Mouse (Mus musculus) inflammation-experienced regulatory T-cells (primary cell): Measurements from ENCODE around the gene Ctsh. TPM values are rescaled to one million over a fixed set of nuclear protein-coding genes. Genes with fewer than 3 reads are reported as not detected.

ENCODE experiments used
- polyA plus RNA-seq, 2 experiments: library from polyadenylated mRNA; unstranded; fragments of 100-300 nt; shearing (Covaris generic); gene quantifications; one replicate each; pipeline ENCODE4 v1.2.1; 2017

Gene Ctsh
- polyA plus RNA-seq, result 10 to 100 TPM in 1 of 2 experiments, 1 to 10 TPM in 1; 9.0 to 16.6 TPM

DNA sequence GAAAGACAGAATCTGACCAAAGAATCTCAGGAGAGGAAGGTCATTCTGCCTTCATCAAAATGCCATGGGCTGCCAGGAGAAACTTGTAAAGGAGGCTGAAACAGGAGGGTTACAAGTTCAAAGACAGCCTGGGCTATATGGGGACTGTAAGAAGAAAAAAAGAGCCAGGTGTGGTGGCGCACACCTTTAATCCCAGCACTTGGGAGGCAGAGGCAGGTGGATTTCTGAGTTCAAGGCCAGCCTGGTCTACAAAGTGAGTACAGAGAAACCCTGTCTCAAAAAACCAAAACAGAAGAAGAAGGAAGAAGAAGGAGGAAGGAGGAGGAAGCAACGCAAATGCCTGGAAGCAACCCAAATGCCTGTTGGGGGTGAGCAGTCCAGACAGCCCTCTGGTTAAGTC is at the start of gene Ctsh:
Ctsh (plus strand) TSS at position 301 of the 400 bp plus-strand sequence.

DNA sequence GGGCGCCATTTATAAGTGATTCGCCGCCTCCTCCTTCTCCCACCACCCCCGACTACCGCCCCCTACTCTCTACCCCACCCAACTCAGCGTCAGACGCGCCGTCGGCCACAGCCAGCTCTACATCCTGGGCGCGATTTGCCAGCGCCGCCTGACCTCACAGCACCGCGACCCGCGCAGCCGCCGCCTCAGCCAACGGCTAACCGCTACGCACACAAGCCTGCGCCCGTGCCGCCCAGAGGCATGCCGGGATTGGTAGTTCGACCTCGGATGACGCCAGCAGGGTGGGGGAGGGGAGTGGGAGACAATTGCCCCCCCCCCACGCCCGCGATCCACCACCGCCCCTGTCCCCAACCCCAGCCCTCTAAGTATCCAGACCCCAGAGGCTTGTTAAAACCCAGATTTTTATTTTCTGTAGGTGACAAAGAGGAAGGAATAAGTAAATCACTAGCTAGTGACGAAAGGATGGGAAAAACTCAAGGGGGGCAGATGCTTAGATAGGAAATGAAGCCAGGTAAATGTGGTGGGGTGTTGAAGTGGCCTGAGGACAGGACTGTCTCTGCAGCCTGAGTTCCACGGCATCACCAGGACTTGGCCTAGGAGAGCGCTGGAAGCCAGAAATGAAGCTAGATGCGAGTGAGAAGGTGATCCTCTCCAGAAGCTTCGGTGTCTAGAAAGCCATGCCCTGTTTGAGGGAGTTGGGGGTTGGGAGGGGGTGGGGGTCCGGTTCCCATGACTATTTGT is 60.8 kb downstream of the Ctsh start, which contains the start of gene Morf4l1:
Morf4l1 (minus strand) TSS at position 208 of the 741 bp plus-strand sequence.

Other genes with a start within 250 kb of the Ctsh start
- under 1 TPM; 0.36 to 0.56 TPM for gene Rasgrf1, start 144.2 kb upstream of the Ctsh start, polyA plus RNA-seq
- 100 to 1,000 TPM; 309 to 329 TPM for gene Morf4l1, start 60.6 kb downstream of the Ctsh start, polyA plus RNA-seq
- gene Adamts7, start 108.9 kb downstream of the Ctsh start, polyA plus RNA-seq, result under 1 TPM; 0.05 to 0.18 TPM
- gene Tbc1d2b, start 216.7 kb downstream of the Ctsh start, polyA plus RNA-seq, result 10 to 100 TPM; 47.3 to 64.8 TPM